21 mouse cellular contexts compared by ENCODE assay signal in genomic region chr3:124067971-124068370, GRCm38 (mm10).
DNase-seq lines count a peak whose midpoint lies in the region; ATAC-seq and TF ChIP-seq lines count a peak whose summit lies in the region.
"Had no signal": no experiment of that assay in that cellular context is flagged by ENCODE, and none has a peak within 500 bp of the region (broad histone marks: within the 10 kb centered on the region; RNA-seq: fewer than 3 reads in every experiment).

No protein-coding gene starts in this region.

- ATAC-seq in forebrain, embryonic 13.5 days, result peak; percentile 77
- ATAC-seq in midbrain, embryonic 12.5 days (ENCODE audit: low FRiP score, low read depth), result peak; percentile 72; the same call in 1 of the 2 replicates
- peak; percentile 78 for ATAC-seq in hindbrain, embryonic 16.5 days
- ATAC-seq in lung, postnatal 0 days, result no peak
- ATAC-seq: Patski had no signal

- no peak overlapping the region for H3K4me3 ChIP-seq in forebrain, embryonic 13.5 days
- no peak overlapping the region for H3K4me3 ChIP-seq in forebrain, embryonic 10.5 days
- no peak overlapping the region for H3K4me3 ChIP-seq in midbrain, embryonic 12.5 days
- H3K4me3 ChIP-seq in midbrain, embryonic 10.5 days, result no peak overlapping the region
- no peak overlapping the region for H3K4me3 ChIP-seq in hindbrain, embryonic 16.5 days (ENCODE audit: low read length)
- H3K4me3 ChIP-seq in lung, postnatal 0 days (ENCODE audit: low read depth, low read length), result no peak overlapping the region
- H3K4me3 ChIP-seq: embryonic facial prominence, embryonic 12.5 days; erythroblast, embryonic 14.5 days; heart, embryonic 15.5 days; neural tube, embryonic 15.5 days had no signal

- no peak overlapping the region; the same call in 1 of the 2 replicates for H3K27ac ChIP-seq in forebrain, embryonic 13.5 days
- H3K27ac ChIP-seq in forebrain, embryonic 10.5 days, result no peak overlapping the region
- H3K27ac ChIP-seq in midbrain, embryonic 12.5 days (replicated peaks), result no peak overlapping the region
- H3K27ac ChIP-seq in midbrain, embryonic 10.5 days (replicated peaks), result no peak overlapping the region
- H3K27ac ChIP-seq in hindbrain, embryonic 16.5 days (ENCODE audit: low read depth, low read length), result no peak overlapping the region
- H3K27ac ChIP-seq in lung, postnatal 0 days (ENCODE audit: low read length), result no peak overlapping the region
- H3K27ac ChIP-seq: embryonic facial prominence, embryonic 12.5 days; heart, embryonic 15.5 days; neural tube, embryonic 15.5 days had no signal

- WGBS in forebrain, embryonic 13.5 days, result 76% methylated on average over 1 of the region's 1 CpGs
- 77% methylated on average over 1 of the region's 1 CpGs for WGBS in forebrain, embryonic 10.5 days
- 80% methylated on average over 1 of the region's 1 CpGs for WGBS in midbrain, embryonic 12.5 days
- 93% methylated on average over 1 of the region's 1 CpGs for WGBS in midbrain, embryonic 10.5 days
- 78% methylated on average over 1 of the region's 1 CpGs for WGBS in hindbrain, embryonic 16.5 days
- 77% methylated on average over 1 of the region's 1 CpGs for WGBS in lung, postnatal 0 days

- H3K27me3 ChIP-seq in forebrain, embryonic 13.5 days, result no peaks in the 10 kb centered on the region
- no peaks in the 10 kb centered on the region for H3K27me3 ChIP-seq in forebrain, embryonic 10.5 days (ENCODE audit: poor library complexity, severe bottlenecking)
- H3K27me3 ChIP-seq in midbrain, embryonic 12.5 days, result no peaks in the 10 kb centered on the region
- H3K27me3 ChIP-seq in midbrain, embryonic 10.5 days (ENCODE audit: low read depth, poor library complexity, severe bottlenecking), result no peaks in the 10 kb centered on the region
- no peaks in the 10 kb centered on the region for H3K27me3 ChIP-seq in hindbrain, embryonic 16.5 days (replicated peaks; ENCODE audit: control insufficient read depth, insufficient read depth, low read length)
- no peaks in the 10 kb centered on the region for H3K27me3 ChIP-seq in lung, postnatal 0 days (replicated peaks; ENCODE audit: insufficient read depth, low read length)
- H3K27me3 ChIP-seq: CH12.LX; embryonic facial prominence, embryonic 12.5 days; heart, embryonic 15.5 days; neural tube, embryonic 15.5 days had no signal

- no peak for TF ChIP-seq EP300 in lung, postnatal 0 days (IDR thresholded peaks at IDR 0.05)

- 0 out of 2 replicates have a peak, but pooled peaks cover 4% of the 10 kb centered on the region for H3K4me1 ChIP-seq in forebrain, embryonic 13.5 days
- H3K4me1 ChIP-seq in forebrain, embryonic 10.5 days, result no peaks in the 10 kb centered on the region
- no peaks in the 10 kb centered on the region for H3K4me1 ChIP-seq in midbrain, embryonic 12.5 days
- H3K4me1 ChIP-seq in midbrain, embryonic 10.5 days, result no peaks in the 10 kb centered on the region
- no peaks in the 10 kb centered on the region for H3K4me1 ChIP-seq in hindbrain, embryonic 16.5 days (ENCODE audit: control insufficient read depth, insufficient read depth, low read depth, low read length)
- no peaks in the 10 kb centered on the region for H3K4me1 ChIP-seq in lung, postnatal 0 days (ENCODE audit: insufficient read depth, low read depth, low read length)
- H3K4me1 ChIP-seq: embryonic facial prominence, embryonic 12.5 days; heart, embryonic 15.5 days; neural tube, embryonic 15.5 days had no signal

- no peak for DNase-seq in forebrain, embryonic 10.5 days (ENCODE audit: extremely low spot score, low spot score)
- no peak for DNase-seq in midbrain, embryonic 10.5 days (ENCODE audit: low spot score)
- peak; percentile 21 for DNase-seq in retina, embryonic 14.5 days (ENCODE audit: low spot score)
- no peak for DNase-seq in frontal cortex, postnatal 10 days (ENCODE audit: low spot score in 2 of 2)
- DNase-seq in lung, postnatal 0 days (ENCODE audit: low spot score), result no peak
- DNase-seq: adrenal gland, adult 2 months; cerebellum, adult 9-11 months; heart, postnatal 36 days; kidney, adult 2 months; kidney, postnatal 10 days; right cerebral cortex, postnatal 14 days had no signal

- H3K9me3 ChIP-seq in forebrain, embryonic 13.5 days (replicated peaks), result no peaks in the 10 kb centered on the region
- no peaks in the 10 kb centered on the region for H3K9me3 ChIP-seq in forebrain, embryonic 10.5 days
- H3K9me3 ChIP-seq in midbrain, embryonic 12.5 days, result no peaks in the 10 kb centered on the region
- no peaks in the 10 kb centered on the region for H3K9me3 ChIP-seq in midbrain, embryonic 10.5 days (replicated peaks)
- H3K9me3 ChIP-seq in hindbrain, embryonic 16.5 days (ENCODE audit: control insufficient read depth, low read length), result no peaks in the 10 kb centered on the region
- H3K9me3 ChIP-seq in lung, postnatal 0 days (ENCODE audit: low read length), result no peaks in the 10 kb centered on the region
- H3K9me3 ChIP-seq: embryonic facial prominence, embryonic 12.5 days; heart, embryonic 15.5 days; neural tube, embryonic 15.5 days had no signal

- no peak overlapping the region for H3K4me2 ChIP-seq in forebrain, embryonic 13.5 days
- H3K4me2 ChIP-seq in midbrain, embryonic 12.5 days (replicated peaks), result no peak overlapping the region
- no peak overlapping the region for H3K4me2 ChIP-seq in hindbrain, embryonic 16.5 days (ENCODE audit: low read length)
- no peak overlapping the region for H3K4me2 ChIP-seq in lung, postnatal 0 days (replicated peaks; ENCODE audit: low read depth, low read length)
- H3K4me2 ChIP-seq: embryonic facial prominence, embryonic 12.5 days; heart, embryonic 15.5 days; neural tube, embryonic 15.5 days had no signal

- no peaks in the 10 kb centered on the region for H3K36me3 ChIP-seq in forebrain, embryonic 13.5 days (ENCODE audit: poor library complexity, severe bottlenecking)
- no peaks in the 10 kb centered on the region for H3K36me3 ChIP-seq in forebrain, embryonic 10.5 days (replicated peaks)
- no peaks in the 10 kb centered on the region for H3K36me3 ChIP-seq in midbrain, embryonic 12.5 days
- H3K36me3 ChIP-seq in midbrain, embryonic 10.5 days, result no peaks in the 10 kb centered on the region
- no peaks in the 10 kb centered on the region for H3K36me3 ChIP-seq in hindbrain, embryonic 16.5 days (ENCODE audit: control insufficient read depth, insufficient read depth, low read length)
- no peaks in the 10 kb centered on the region for H3K36me3 ChIP-seq in lung, postnatal 0 days (ENCODE audit: insufficient read depth, low read length)
- H3K36me3 ChIP-seq: embryonic facial prominence, embryonic 12.5 days; G1E; heart, embryonic 15.5 days; neural tube, embryonic 15.5 days had no signal

- H3K9ac ChIP-seq in forebrain, embryonic 13.5 days, result no peak overlapping the region
- H3K9ac ChIP-seq in midbrain, embryonic 12.5 days (replicated peaks), result no peak overlapping the region
- H3K9ac ChIP-seq in hindbrain, embryonic 16.5 days (ENCODE audit: low read depth, low read length), result no peak overlapping the region
- no peak overlapping the region for H3K9ac ChIP-seq in lung, postnatal 0 days (replicated peaks; ENCODE audit: low read depth)
- H3K9ac ChIP-seq: embryonic facial prominence, embryonic 12.5 days; heart, embryonic 15.5 days; neural tube, embryonic 15.5 days had no signal

- no peak for TF ChIP-seq CTCF in lung, postnatal 0 days (IDR thresholded peaks at IDR 0.05)
